Mouse (Mus musculus) heart, postnatal 0 days (tissue): ENCODE data around the gene Entpd8.

Source experiments
- CTCF ChIP-seq: IDR thresholded peaks from 2 replicates; pipeline ENCODE4 v1.5.1; 2016; ENCODE audit warnings: antibody characterized with exemption, control low read depth, low read depth
- EP300 ChIP-seq: IDR thresholded peaks from 2 replicates; pipeline ENCODE4 v1.6.1; 2016; ENCODE audit warnings: antibody characterized with exemption, low read depth

DNA sequence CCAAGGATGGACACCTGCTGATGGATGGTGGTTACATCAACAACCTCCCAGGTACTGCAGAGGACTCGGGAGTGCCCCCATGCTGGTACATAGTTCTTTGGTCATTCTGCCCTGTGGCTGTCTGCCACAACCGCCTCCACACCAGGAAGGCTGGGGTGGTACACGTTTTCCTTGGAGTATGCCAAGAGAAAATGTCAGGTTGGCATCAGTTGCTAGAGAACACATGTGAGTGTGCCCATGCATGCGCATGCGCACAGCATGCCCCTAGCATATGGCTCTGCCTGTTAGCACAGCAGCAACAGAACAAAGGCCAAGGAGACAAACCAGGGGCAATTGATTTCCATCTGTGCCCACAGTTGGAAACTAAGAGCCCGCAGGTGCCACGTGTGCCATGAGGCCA lies 29.2 kb upstream of the Entpd8 start:
- TF ChIP-seq CTCF, result no peak
- TF ChIP-seq EP300, result no peak
